Mouse (Mus musculus): ENCODE data around the gene Il18rap. TPM values are rescaled to one million over a fixed set of nuclear protein-coding genes. Genes with fewer than 3 reads are reported as not detected.

The Il18rap gene
- polyA plus RNA-seq, 1 experiment from 2014 or later = 0.08 TPM

- H3K36me3 ChIP-seq = no peaks in the 10 kb centered on the region
- 94% methylated on average over 1 of the region's 1 CpGs for WGBS
- no peaks in the 10 kb centered on the region for H3K9me3 ChIP-seq
- no peak overlapping the region for H3K27ac ChIP-seq
- ATAC-seq (ENCODE audit: low FRiP score) = no peak
- no peak overlapping the region for H3K9ac ChIP-seq
- no peak overlapping the region for H3K4me2 ChIP-seq
- no peaks in the 10 kb centered on the region for H3K27me3 ChIP-seq
- H3K4me3 ChIP-seq = no peak overlapping the region
- no peaks in the 10 kb centered on the region for H3K4me1 ChIP-seq (replicated peaks)
Measured at GRCm38 (mm10) chr1:40499708-40500107, 15.5 kb upstream of the Il18rap start.

GRCm38 (mm10) chr1:40501126-40501525 lies 14.0 kb upstream of the Il18rap start:
- ATAC-seq (ENCODE audit: low FRiP score) = no peak
- Histone ChIP-seq H3K27me3 (no peaks in the 10 kb centered on the region), H3K36me3 (no peaks in the 10 kb centered on the region), H3K9me3 (no peaks in the 10 kb centered on the region), H3K9ac (no peak overlapping the region), H3K4me3 (no peak overlapping the region), H3K27ac (no peak overlapping the region), H3K4me2 (no peak overlapping the region), H3K4me1 (replicated peaks) (no peaks in the 10 kb centered on the region)
- 92% methylated on average over 4 of the region's 4 CpGs for WGBS

GRCm38 (mm10) chr1:40501546-40502398 lies 13.4 kb upstream of the Il18rap start:
- Histone ChIP-seq H3K4me3 (no peak overlapping the region), H3K27me3 (no peaks in the 10 kb centered on the region), H3K27ac (no peak overlapping the region), H3K4me2 (no peak overlapping the region), H3K9ac (no peak overlapping the region), H3K36me3 (no peaks in the 10 kb centered on the region), H3K4me1 (replicated peaks) (no peaks in the 10 kb centered on the region), H3K9me3 (no peaks in the 10 kb centered on the region)
- no peak for ATAC-seq (ENCODE audit: low FRiP score)
- WGBS = 88% methylated on average over 11 of the region's 11 CpGs

GRCm38 (mm10) chr1:40504548-40504947 lies 10.6 kb upstream of the Il18rap start:
- Histone ChIP-seq H3K4me1 (replicated peaks) (no peaks in the 10 kb centered on the region), H3K9me3 (no peaks in the 10 kb centered on the region), H3K36me3 (no peaks in the 10 kb centered on the region), H3K4me3 (no peak overlapping the region), H3K27me3 (no peaks in the 10 kb centered on the region), H3K27ac (no peak overlapping the region), H3K9ac (no peak overlapping the region), H3K4me2 (no peak overlapping the region)
- ATAC-seq (ENCODE audit: low FRiP score) = no peak
- whole genome bisulfite sequencing = 90% methylated on average over 5 of the region's 5 CpGs

- 93% methylated on average over 6 of the region's 6 CpGs for WGBS
- Histone ChIP-seq H3K36me3 (no peaks in the 10 kb centered on the region), H3K27ac (no peak overlapping the region), H3K4me1 (replicated peaks) (peaks cover 8% of the 10 kb centered on the region; the same call in 1 of the 2 replicates), H3K4me2 (no peak overlapping the region), H3K9me3 (no peaks in the 10 kb centered on the region), H3K4me3 (no peak overlapping the region), H3K27me3 (no peaks in the 10 kb centered on the region), H3K9ac (no peak overlapping the region)
- no peak for ATAC-seq (ENCODE audit: low FRiP score)
Measured at GRCm38 (mm10) chr1:40516364-40516763, 1.2 kb downstream of the Il18rap start.

GRCm38 (mm10) chr1:40522918-40523317 lies 7.8 kb downstream of the Il18rap start:
- WGBS = 91% methylated on average over 7 of the region's 7 CpGs
- Histone ChIP-seq H3K4me3 (no peak overlapping the region), H3K27ac (no peak overlapping the region)

GRCm38 (mm10) chr1:40523971-40524722 lies 9.0 kb downstream of the Il18rap start:
- Histone ChIP-seq H3K4me1 (replicated peaks) (no peaks in the 10 kb centered on the region), H3K9me3 (no peaks in the 10 kb centered on the region), H3K36me3 (no peaks in the 10 kb centered on the region), H3K27me3 (no peaks in the 10 kb centered on the region), H3K4me2 (no peak overlapping the region), H3K27ac (no peak overlapping the region), H3K4me3 (no peak overlapping the region), H3K9ac (no peak overlapping the region)
- ATAC-seq (ENCODE audit: low FRiP score) = no peak
- 91% methylated on average over 5 of the region's 5 CpGs for WGBS

More at GRCm38 (mm10) chr1:40522918-40523317, 7.8 kb downstream of the Il18rap start:
- Histone ChIP-seq H3K27me3 (no peaks in the 10 kb centered on the region), H3K36me3 (no peaks in the 10 kb centered on the region), H3K9me3 (no peaks in the 10 kb centered on the region), H3K4me1 (replicated peaks) (no peaks in the 10 kb centered on the region), H3K4me2 (no peak overlapping the region), H3K9ac (no peak overlapping the region)
- no peak for ATAC-seq (ENCODE audit: low FRiP score)

GRCm38 (mm10) chr1:40529287-40529686 lies 14.1 kb downstream of the Il18rap start:
- ATAC-seq (ENCODE audit: low FRiP score) = no peak
- Histone ChIP-seq H3K4me3 (no peak overlapping the region), H3K9me3 (no peaks in the 10 kb centered on the region), H3K36me3 (no peaks in the 10 kb centered on the region), H3K27ac (no peak overlapping the region), H3K4me1 (replicated peaks) (no peaks in the 10 kb centered on the region), H3K4me2 (no peak overlapping the region), H3K27me3 (no peaks in the 10 kb centered on the region), H3K9ac (no peak overlapping the region)
- WGBS = 89% methylated on average over 5 of the region's 5 CpGs

GRCm38 (mm10) chr1:40537577-40537976 lies 22.4 kb downstream of the Il18rap start:
- Histone ChIP-seq H3K9me3 (no peaks in the 10 kb centered on the region), H3K4me2 (no peak overlapping the region), H3K9ac (no peak overlapping the region), H3K27ac (no peak overlapping the region), H3K4me3 (no peak overlapping the region), H3K4me1 (replicated peaks) (no peaks in the 10 kb centered on the region), H3K27me3 (no peaks in the 10 kb centered on the region), H3K36me3 (no peaks in the 10 kb centered on the region)
- ATAC-seq (ENCODE audit: low FRiP score) = no peak
- 81% methylated on average over 5 of the region's 5 CpGs for WGBS

GRCm38 (mm10) chr1:40544650-40545049 lies 29.5 kb downstream of the Il18rap start:
- no peak overlapping the region for H3K4me3 ChIP-seq
- H3K36me3 ChIP-seq = no peaks in the 10 kb centered on the region
- ATAC-seq (ENCODE audit: low FRiP score) = no peak
- WGBS = 0% methylated on average over 2 of the region's 2 CpGs
- H3K9me3 ChIP-seq = no peaks in the 10 kb centered on the region
- H3K27me3 ChIP-seq = no peaks in the 10 kb centered on the region
- no peak overlapping the region for H3K9ac ChIP-seq
- H3K4me1 ChIP-seq (replicated peaks) = peaks cover 14% of the 10 kb centered on the region
- H3K4me2 ChIP-seq = no peak overlapping the region
- no peak overlapping the region for H3K27ac ChIP-seq

GRCm38 (mm10) chr1:40546645-40547044 lies 31.5 kb downstream of the Il18rap start:
- H3K27ac ChIP-seq = no peak overlapping the region
- no peak overlapping the region for H3K4me3 ChIP-seq
- peaks cover 14% of the 10 kb centered on the region for H3K4me1 ChIP-seq (replicated peaks)
- 0 out of 2 replicates have a peak, but pooled peaks have one; percentile 34 for ATAC-seq (ENCODE audit: low FRiP score)
- H3K9me3 ChIP-seq = no peaks in the 10 kb centered on the region
- no peak overlapping the region for H3K9ac ChIP-seq
- H3K4me2 ChIP-seq = no peak overlapping the region
- no peaks in the 10 kb centered on the region for H3K27me3 ChIP-seq
- H3K36me3 ChIP-seq = no peaks in the 10 kb centered on the region
- WGBS = 81% methylated on average over 4 of the region's 4 CpGs

GRCm38 (mm10) chr1:40547064-40547572 lies 32.0 kb downstream of the Il18rap start:
- WGBS = 44% methylated on average over 11 of the region's 11 CpGs
- Histone ChIP-seq H3K4me3 (no peak overlapping the region), H3K9ac (no peak overlapping the region), H3K4me1 (replicated peaks) (peaks cover 14% of the 10 kb centered on the region), H3K27me3 (no peaks in the 10 kb centered on the region), H3K27ac (no peak overlapping the region), H3K4me2 (peak overlapping the region; percentile 13; the same call in 1 of the 2 replicates), H3K36me3 (no peaks in the 10 kb centered on the region), H3K9me3 (no peaks in the 10 kb centered on the region)
- peak; percentile 78 for ATAC-seq (ENCODE audit: low FRiP score)

Measured in hindbrain, embryonic 13.5 days (tissue).